Mouse (Mus musculus): ENCODE data around the gene Dmbx1.

DNA sequence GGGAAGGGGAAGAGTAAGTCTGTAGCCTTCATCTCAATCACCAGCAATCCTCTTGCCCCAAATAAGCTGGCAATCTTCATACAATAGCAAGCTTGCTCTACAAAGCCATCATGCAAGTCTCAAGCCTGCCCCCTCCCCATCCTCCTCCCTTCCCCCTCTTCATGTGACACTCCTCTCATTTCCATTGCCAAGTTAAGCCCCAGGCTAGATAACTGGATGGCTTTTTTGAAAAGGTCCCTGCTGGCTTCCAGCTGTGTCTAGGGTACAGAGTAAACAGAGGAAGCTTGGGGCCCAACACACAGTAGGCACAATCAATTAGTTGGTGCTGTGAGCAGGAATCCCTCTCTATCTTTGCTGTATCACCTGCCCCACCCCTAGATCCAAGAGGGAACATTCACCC lies 19.8 kb upstream of the Dmbx1 start:
- TF ChIP-seq CTCF (IDR thresholded peaks at IDR 0.05; ENCODE audit: control insufficient read depth, insufficient read depth, low read length) (no peak), POLR2A (IDR thresholded peaks at IDR 0.05; ENCODE audit: borderline replicate concordance, control insufficient read depth, low read depth, low read length) (no peak)

All from bone marrow, adult 2 months (tissue).